Mouse (Mus musculus) spleen, adult 2 months (tissue): ENCODE results near the gene Cln6.

Source experiments
- CTCF ChIP-seq: fragments of 200-500 bp; IDR thresholded peaks from 2 replicates; pipeline ENCODE4 v1.5.1; 2011; ENCODE audit warnings: mild to moderate bottlenecking, inconsistent platforms; ENCODE audit not compliant: insufficient read depth, insufficient read length, insufficient replicate concordance; ENCODE audit errors: extremely low read depth
- POLR2A ChIP-seq: fragments of 200-500 bp; IDR thresholded peaks from 2 replicates; pipeline ENCODE4 v1.6.1; 2011; ENCODE audit warnings: low read depth, low read length, inconsistent platforms

- no peak for TF ChIP-seq POLR2A
- TF ChIP-seq CTCF, result no peak
These were observed 48.7 kb upstream of the Cln6 start for GRCm38 (mm10) chr9:62789856-62790255.
